Mouse (Mus musculus) brain, embryonic 14.5 days (tissue): ENCODE measurements around the gene Gpc6.

Experiments used
- CTCF ChIP-seq: fragments of 200-500 bp; IDR thresholded peaks from 2 replicates; pipeline ENCODE4 v1.5.1; 2012; ENCODE audit warnings: inconsistent platforms, mild to moderate bottlenecking, moderate library complexity, borderline replicate concordance; ENCODE audit not compliant: insufficient read depth, insufficient read length; ENCODE audit errors: extremely low read depth
- POLR2A ChIP-seq: fragments of 200-500 bp; IDR thresholded peaks from 2 replicates; pipeline ENCODE4 v1.6.1; 2012; ENCODE audit warnings: mild to moderate bottlenecking, inconsistent platforms, borderline replicate concordance; ENCODE audit not compliant: poor library complexity, insufficient read depth, insufficient read length, severe bottlenecking; ENCODE audit errors: extremely low read depth

GRCm38 (mm10) chr14:117013554-117014117, 88.5 kb downstream of the Gpc6 start:
- TF ChIP-seq POLR2A (no peak), CTCF (no peak)
